Mouse (Mus musculus): ENCODE results near the gene Cdh4.

Cdh4 gene

GRCm38 (mm10) chr2:179787797-179788196 is 345.6 kb downstream of the Cdh4 start:
- no peak for DNase-seq (ENCODE audit: low read depth, low spot score)

DNA sequence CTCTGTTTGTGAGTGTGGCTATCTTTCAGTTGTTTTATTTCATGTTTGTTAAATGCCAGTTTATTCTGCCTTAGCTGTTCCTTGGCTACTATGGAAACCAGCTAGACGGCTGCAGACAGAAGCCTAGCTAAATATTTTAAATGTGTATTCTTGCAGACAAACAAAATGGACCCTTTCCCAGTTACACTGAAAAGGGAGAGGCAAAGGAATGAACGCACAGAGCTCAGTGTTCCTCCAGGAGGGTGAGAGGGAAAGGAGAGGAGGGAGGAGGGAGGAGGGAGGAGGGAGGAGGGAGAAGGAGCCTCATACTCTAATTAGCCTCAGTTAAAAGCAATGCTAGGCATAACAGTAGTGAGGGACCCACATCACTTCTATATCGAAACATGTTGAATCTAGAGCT is 348.5 kb downstream of the Cdh4 start:
- DNase-seq (ENCODE audit: low read depth, low spot score): no peak

- no peak for DNase-seq (ENCODE audit: low read depth, low spot score)
These were observed 350.3 kb downstream of the Cdh4 start for GRCm38 (mm10) chr2:179792426-179793133.

DNA sequence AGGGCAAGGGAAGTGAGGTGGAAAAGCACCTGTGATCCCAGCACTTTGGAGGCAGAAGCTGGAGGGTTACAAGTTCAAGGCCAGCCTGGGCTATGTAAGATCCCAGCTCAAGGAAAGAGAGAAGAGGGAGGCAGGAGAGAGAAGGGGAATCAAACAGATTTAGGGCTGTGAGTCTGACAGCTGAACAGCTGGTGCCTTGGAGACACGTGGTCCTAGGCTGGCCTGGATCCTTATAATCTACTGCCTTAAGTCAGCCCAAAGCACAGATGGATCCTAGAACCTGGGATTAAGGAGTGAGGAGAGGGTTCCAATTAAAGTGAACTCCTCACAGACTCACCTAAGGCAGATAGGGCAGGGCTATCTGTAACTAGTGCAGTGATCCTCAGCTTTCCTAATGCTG is 352.1 kb downstream of the Cdh4 start:
- no peak for DNase-seq (ENCODE audit: low read depth, low spot score)

DNA sequence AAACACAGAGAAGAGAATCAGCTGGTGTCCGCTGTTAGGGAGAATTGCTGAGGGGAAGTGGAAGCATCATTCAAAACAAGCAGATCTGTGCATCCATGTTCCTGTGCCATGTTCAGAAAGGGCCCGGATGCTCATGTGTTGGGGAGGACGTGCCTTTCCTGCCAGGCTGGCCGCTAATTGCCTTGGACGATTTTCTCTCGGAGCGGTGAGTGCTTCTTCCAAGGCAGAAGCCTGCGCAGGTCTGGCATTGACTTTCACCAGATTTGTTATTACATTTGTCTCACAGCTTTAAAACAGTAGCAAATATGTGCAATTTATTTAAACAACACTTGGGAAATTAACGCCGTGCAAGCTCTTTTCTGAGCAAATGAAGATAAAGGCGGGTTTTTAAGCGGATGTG is 353.2 kb downstream of the Cdh4 start:
- no peak for DNase-seq (ENCODE audit: low read depth, low spot score)

GRCm38 (mm10) chr2:179799906-179800532 is 357.8 kb downstream of the Cdh4 start:
- no peak for DNase-seq (ENCODE audit: low read depth, low spot score)

DNA sequence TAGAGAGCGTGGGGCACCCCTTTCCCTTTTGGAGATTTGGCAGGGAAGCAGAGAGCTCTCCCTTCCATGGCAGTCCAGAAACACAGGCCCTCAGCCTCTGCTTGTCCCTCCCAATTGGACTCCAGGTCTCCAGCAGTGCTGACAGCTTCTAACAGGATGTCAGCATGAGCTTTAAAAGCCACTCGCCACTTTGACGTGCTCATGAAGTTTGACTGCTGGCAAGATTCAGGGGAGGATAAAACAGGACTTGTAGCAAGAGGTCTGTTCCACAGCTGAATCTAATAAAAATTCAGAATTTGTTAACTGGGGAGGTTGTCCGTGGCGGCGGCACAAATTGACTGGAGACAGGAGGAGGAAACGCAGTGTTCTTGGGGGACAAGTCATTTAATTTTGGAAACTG is 358.8 kb downstream of the Cdh4 start:
- DNase-seq (ENCODE audit: low read depth, low spot score): no peak

DNA sequence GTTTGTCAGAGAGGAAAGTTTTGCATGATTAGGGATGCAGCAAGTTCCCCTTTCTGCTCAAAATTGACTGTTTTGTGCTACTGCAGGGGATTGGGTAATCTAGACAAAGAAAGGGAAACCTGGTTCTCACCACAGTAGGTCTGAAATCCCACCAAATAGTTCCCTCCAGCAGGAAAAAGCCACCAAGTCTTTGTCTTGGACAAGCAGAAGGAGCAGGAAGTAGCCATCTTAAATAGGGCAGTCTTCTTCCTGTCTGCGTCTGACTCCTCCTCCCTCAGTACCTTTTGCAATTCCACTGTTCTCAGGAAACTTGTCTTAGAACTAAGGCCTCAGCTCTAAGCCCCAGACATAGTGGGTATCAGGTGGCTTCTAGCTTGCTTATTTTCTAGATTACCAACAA is 360.2 kb downstream of the Cdh4 start:
- no peak for DNase-seq (ENCODE audit: low read depth, low spot score)

DNA sequence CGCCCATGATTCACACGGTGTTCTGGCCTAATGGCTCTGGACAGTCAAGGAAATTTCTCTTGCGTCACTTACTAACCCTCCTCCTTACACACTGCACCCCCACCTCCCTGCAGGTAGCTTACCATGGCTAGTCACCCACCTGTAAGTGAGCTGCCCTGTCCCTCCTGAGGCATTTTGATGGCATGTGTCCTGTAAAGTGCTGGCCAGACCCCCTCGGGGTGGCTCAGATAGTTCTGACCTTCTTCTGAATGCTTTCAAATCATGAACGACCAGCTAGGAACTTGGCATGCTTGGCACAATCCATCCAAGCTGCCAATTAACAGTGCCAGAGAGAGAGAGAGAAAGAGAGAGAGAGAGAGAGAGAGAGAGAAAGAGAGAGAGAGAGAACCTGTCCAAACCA is 368.9 kb downstream of the Cdh4 start:
- no peak for DNase-seq (ENCODE audit: low read depth, low spot score)

- DNase-seq (ENCODE audit: low read depth, low spot score): no peak
These were observed 371.0 kb downstream of the Cdh4 start for GRCm38 (mm10) chr2:179813035-179813827.

GRCm38 (mm10) chr2:179824776-179825326 is 382.6 kb downstream of the Cdh4 start:
- DNase-seq (ENCODE audit: low read depth, low spot score): no peak

DNA sequence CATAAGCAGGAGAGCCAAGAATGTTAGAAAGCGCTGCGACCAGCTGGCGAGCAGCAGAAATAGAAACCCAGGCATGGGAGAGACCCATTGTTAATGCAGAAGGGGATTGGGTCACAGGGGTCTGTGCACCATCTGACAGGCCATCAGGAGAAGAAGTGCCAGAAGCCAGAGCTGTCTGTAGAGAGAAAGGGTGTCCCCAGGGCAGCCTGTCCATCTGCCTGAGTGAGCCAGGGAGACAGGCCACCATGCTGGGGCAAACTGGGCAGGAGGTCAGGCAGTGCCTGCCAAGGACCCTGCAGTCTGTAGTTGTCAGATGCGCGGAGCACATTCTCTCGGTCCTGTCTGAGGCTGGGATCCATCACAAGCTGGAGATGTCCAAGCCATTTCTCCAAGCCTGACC is 386.7 kb downstream of the Cdh4 start:
- DNase-seq (ENCODE audit: low read depth, low spot score): no peak

- no peak for DNase-seq (ENCODE audit: low read depth, low spot score)
These were observed 387.7 kb downstream of the Cdh4 start for GRCm38 (mm10) chr2:179829972-179830371.

- no peak for DNase-seq (ENCODE audit: low read depth, low spot score)
These were observed 392.7 kb downstream of the Cdh4 start for GRCm38 (mm10) chr2:179834892-179835291.

- DNase-seq (ENCODE audit: low read depth, low spot score): no peak
These were observed 393.3 kb downstream of the Cdh4 start for GRCm38 (mm10) chr2:179835570-179835969.

DNA sequence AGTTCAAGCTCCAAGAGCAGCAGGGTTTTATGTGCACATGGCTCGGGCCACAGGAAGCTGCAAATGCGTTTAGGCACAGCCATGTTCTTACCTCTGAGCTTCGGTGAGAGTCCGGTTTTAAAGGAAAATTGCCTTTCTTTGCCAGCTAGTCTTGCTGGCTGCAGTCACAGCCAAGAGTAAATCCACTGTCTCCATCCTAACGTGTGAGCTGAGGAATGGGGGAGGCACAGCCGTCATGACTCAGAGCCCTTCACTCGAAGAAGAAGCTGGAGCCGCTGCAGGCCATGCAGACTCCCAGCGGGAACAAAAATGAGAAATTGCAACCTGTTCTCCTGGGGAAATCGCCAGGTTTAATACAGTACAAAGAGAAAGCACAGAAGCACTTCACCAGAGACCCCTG is 395.0 kb downstream of the Cdh4 start:
- no peak for DNase-seq (ENCODE audit: low read depth, low spot score)

GRCm38 (mm10) chr2:179838036-179838435 is 395.8 kb downstream of the Cdh4 start:
- no peak for DNase-seq (ENCODE audit: low read depth, low spot score)

- DNase-seq (ENCODE audit: low read depth, low spot score): no peak
These were observed 400.6 kb downstream of the Cdh4 start for GRCm38 (mm10) chr2:179842610-179843389.

- no peak for DNase-seq (ENCODE audit: low read depth, low spot score)
These were observed 407.5 kb downstream of the Cdh4 start for GRCm38 (mm10) chr2:179849732-179850131.

DNA sequence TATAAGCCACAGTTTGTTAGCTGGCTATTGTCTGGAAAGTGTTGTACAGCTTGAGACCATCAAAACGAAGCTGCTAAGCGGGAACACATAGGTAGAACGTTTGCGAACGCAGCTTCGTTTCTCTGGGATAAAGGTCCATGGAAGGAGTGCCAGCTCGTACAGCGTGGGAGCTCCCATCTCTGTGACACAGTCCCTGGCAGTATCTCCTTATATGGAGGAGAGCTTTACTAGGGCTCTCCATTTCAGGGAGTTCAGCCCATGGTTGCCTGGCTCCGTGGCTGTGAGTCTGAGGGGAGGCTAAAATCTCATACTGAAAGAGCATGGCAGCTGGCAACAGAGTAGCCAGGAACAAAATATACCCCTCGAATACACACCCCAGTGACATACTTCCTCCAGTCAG is 409.9 kb downstream of the Cdh4 start:
- DNase-seq (ENCODE audit: low read depth, low spot score): no peak

GRCm38 (mm10) chr2:179852862-179853261 is 410.6 kb downstream of the Cdh4 start:
- no peak for DNase-seq (ENCODE audit: low read depth, low spot score)

GRCm38 (mm10) chr2:179853892-179854291 is 411.7 kb downstream of the Cdh4 start:
- DNase-seq (ENCODE audit: low read depth, low spot score): no peak

Data from c-Kit-negative CD71-positive TER-119-positive erythroid progenitor cells, embryonic 14.5 days (primary cell).